Mouse (Mus musculus) kidney, postnatal 10 days (tissue): Measurements from ENCODE around the gene Cckbr.
A peak's percentile ranks its signal among the peaks of the same experiment; 100 is the strongest.

Source experiments
- DNase-seq: peaks from one replicate; pipeline ENCODE4 v3.0.0; 2021; ENCODE audit warnings: mixed read lengths

Gene Cckbr

DNA sequence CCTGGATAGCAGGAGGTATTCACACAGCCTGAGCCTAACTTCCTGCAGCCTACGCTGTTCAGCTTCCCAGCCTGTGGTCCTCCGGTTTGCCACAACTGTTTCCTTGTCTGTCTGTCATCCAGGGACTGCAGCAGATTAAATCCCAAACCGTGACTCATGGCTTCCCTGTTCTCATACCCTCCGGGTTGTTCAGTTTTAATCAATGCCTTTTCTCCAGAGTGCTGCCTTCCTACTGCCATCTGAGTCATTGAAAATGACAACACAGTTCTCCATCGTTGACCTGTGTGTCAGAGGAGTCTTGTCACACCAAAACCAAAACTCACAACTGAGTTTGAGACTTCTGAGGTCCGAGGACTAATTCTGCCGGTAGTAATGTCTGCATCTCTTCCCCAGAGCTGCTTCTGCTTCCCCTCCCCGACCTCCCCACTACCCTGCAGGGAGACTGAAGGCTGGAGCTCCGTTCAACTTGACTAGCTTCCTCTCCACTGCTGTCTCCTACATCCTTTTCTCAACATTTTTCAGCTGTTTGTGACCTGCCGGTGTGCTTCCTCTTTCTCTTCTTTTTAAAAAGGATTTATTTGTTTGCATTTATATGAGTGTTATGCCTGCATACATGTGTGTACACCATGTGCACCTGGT, 73.4 kb downstream of the Cckbr start:
- DNase-seq = no peak

DNA sequence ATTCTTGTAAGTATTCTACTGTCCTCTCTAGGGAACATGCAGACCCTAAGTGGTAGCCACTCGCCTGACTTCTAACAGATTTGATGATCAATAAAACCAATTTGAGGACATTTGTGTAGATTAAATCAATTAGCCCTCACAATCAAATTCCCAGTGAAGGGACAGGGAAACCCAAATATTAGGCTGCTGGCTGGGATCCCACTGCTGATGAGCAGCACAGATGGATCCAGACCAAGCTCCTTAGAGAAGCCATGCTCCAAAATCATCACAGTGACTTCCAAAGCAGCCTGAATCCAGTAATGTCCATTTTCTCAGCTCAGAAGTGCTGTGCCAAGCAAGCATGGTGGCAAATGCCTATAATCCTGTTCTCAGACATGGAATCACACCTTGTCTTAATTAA, 74.1 kb downstream of the Cckbr start:
- no peak for DNase-seq

- no peak for DNase-seq
Observed at GRCm38 (mm10) chr7:105501984-105502383, 76.5 kb downstream of the Cckbr start.

GRCm38 (mm10) chr7:105507257-105507656, 81.7 kb downstream of the Cckbr start:
- DNase-seq = no peak

DNA sequence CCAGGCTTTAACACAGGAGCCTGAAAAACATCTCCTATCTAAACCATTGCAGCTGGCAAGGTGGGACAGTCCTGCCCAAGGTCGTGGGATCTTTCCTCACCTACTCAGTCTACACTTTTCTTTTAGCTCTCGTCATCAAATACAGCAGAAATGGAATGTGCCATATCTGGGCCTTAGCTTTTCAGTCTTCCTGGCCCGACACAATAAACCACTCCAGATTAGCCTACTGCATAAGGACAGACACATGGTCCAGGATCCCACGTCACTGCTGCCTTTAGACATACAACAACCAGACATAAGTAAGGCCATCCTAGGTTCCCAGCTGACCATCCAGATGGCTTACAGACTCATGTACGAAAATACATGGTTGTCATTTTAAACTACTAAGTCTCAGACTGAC, 84.6 kb downstream of the Cckbr start:
- no peak for DNase-seq

GRCm38 (mm10) chr7:105513845-105514291, 88.3 kb downstream of the Cckbr start:
- no peak for DNase-seq

DNA sequence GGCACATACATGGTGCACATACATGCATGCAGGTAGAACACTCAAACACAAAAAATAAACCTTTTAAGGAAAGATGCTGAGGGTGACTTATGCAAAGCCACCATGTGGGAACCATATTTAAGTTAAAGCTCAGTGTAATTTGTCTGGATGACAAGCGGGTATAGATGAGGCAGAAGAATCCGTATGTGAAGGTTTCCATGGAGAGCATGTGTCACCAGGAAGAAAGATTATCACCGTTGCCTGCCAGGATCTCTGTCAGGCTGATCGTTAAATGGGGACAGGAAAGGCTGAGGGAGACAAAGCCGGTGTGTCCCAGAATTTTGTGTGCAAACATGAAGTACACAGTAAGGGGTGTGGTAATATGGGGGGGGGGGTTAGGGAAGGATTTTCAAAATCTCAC, 89.0 kb downstream of the Cckbr start:
- DNase-seq = no peak

DNA sequence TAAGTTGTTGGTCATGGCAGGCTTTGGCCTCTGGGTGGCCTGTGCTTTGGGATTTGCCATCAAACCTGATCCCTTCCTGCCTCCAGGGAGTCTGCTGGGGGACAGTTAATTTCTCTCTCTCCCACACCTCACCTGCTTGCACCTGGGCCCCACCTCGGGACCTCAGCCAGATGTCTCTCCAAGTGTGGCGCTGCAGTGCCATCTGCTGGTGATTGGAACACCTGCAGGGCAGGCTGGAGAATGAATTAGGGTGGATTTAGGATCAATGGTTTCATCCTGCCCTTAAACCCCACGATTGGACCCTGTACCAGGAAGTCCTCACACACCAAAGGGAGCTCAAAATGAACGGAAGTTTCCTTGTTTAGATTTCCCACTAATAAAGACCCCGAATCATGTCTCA, 89.6 kb downstream of the Cckbr start:
- peak; percentile 78 for DNase-seq

DNA sequence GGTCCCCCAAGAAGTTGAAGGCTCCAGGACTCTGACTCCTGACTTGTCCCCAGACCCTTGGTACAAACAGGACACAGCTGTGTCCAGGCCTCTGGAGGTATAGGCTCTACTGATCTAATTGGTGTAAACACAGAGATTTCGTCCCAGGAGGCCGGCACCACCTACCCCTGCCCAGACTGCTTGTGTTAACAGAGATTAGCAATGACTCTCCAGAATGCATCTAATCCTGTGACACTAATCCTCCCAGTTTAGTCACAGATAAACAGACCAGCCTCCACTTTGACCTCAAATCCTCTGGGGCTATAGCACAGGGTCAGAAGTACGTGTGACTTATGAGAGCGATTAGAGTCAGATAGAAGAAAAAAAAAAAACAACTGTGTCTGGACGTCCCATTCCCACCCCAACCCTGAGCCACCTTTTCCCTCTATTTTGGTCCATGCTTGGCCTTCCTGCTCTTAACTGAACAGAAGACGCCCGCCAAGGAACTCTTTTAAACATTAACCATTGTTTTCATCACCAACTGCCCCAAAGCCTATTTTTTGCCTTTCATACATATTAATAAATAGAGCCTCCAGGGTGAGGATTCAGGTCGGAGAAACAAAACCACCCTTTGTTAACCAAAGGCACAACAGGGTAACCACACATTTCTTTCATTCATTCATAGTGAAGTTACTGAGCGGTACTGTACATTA, 91.3 kb downstream of the Cckbr start:
- DNase-seq = no peak

DNA sequence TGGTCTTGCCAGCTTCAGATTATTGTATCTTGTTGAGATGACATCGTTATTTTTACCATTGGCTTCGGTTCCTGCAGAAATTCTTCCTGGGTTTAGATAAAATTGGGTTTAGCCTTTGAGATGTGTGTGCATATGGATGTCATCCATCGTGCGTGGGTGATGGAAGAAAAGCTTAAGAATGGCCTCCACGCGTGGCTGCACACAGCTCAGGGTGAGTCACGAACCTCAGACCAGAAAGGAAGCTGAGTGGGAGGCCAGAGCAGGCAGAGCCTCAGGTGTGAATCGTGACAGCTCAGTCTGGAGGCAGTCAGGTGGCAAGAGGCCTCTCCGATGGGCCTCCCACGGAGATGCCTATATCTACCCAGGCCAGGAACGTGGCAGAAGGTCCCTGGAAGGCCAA, 93.8 kb downstream of the Cckbr start:
- DNase-seq = no peak

DNA sequence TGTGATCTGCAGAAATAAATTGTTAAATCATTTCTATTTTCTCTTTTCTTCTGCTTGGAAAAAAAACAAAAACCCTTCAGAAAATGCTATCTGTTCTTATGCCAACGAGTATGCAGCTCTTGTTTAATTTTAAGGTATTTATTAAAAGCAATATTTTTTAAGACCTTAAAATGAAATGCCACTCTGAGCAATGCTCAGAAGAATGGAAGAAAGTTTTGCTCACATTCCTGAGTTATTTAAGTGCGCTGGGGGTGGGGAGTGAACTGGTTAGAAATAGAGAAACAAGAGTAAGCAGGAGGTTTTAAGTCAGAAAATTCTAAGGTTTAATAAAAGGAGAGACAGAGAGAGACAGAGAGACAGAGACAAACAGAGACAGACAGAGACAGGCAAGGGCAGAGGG, 94.2 kb downstream of the Cckbr start:
- no peak for DNase-seq

- DNase-seq = peak; percentile 75
Observed at GRCm38 (mm10) chr7:105520201-105520600, 94.7 kb downstream of the Cckbr start.
